Mouse (Mus musculus) liver, adult 2 months (tissue): ENCODE data around the gene Ebi3. TPM values are rescaled to one million over a fixed set of nuclear protein-coding genes. Genes with fewer than 3 reads are reported as not detected.
A peak's percentile ranks its signal among the peaks of the same experiment; 100 is the strongest.

Source experiments
- DNase-seq: peaks from one replicate; pipeline ENCODE4 v3.0.0-alpha.2; 2011; ENCODE audit warnings: low read depth, low spot score; ENCODE audit errors: extremely low read depth
- H3K27ac ChIP-seq: fragments of 200-500 bp; replicated peaks from 2 replicates; pipeline ENCODE4 v1.5.1; 2012; ENCODE audit warnings: low read depth, mild to moderate bottlenecking, control low read depth, inconsistent platforms, low read length; ENCODE audit not compliant: insufficient read depth
- H3K27me3 ChIP-seq: fragments of 200-500 bp; 2 replicates; pipeline ENCODE4 v1.6.1; 2012; ENCODE audit warnings: mild to moderate bottlenecking, moderate library complexity, low read length, inconsistent platforms; ENCODE audit not compliant: control insufficient read depth, insufficient read depth
- H3K36me3 ChIP-seq: fragments of 200-500 bp; 2 replicates; pipeline ENCODE4 v1.6.1; 2012; ENCODE audit warnings: low read length, inconsistent platforms; ENCODE audit not compliant: control insufficient read depth, insufficient read depth
- H3K4me1 ChIP-seq: fragments of 200-500 bp; 2 replicates; pipeline ENCODE4 v1.6.1; 2011; ENCODE audit warnings: low read length; ENCODE audit not compliant: control insufficient read depth, insufficient read depth
- H3K4me3 ChIP-seq: fragments of 200-500 bp; 2 replicates; pipeline ENCODE4 v1.5.1; 2011; ENCODE audit warnings: low read depth, mild to moderate bottlenecking, control low read depth, low read length, moderate library complexity; ENCODE audit not compliant: insufficient read depth
- H3K79me2 ChIP-seq: fragments of 200-500 bp; 2 replicates; pipeline ENCODE4 v1.6.1; 2012; ENCODE audit warnings: inconsistent platforms, mild to moderate bottlenecking, low read length, moderate library complexity; ENCODE audit not compliant: control insufficient read depth, insufficient read depth
- H3K9ac ChIP-seq: fragments of 200-500 bp; 2 replicates; pipeline ENCODE4 v1.6.1; 2012; ENCODE audit warnings: low read depth, mild to moderate bottlenecking, control low read depth, inconsistent platforms, low read length
- CTCF ChIP-seq: fragments of 200-500 bp; IDR thresholded peaks from 2 replicates; pipeline ENCODE4 v1.5.1; 2011; ENCODE audit warnings: low read depth, low read length, control low read depth
- POLR2A ChIP-seq: fragments of 200-500 bp; IDR thresholded peaks from 2 replicates; pipeline ENCODE4 v1.6.1; 2011; ENCODE audit warnings: low read length, control low read depth; ENCODE audit not compliant: insufficient read depth; ENCODE audit errors: extremely low read depth
- WGBS: fragments of 180-500 bp; shearing (Covaris S2); methylation state at CpG from one replicate; pipeline ENCODE4 v1.1.7; 2018; 5-methylcytosine and 5-hydroxymethylcytosine counted together
- polyA plus RNA-seq: library from polyadenylated mRNA; depleted of rRNA; stranded (reverse); fragments of >200 nt; gene quantifications from 2 replicates; pipeline ENCODE4 v1.2.3, GENCODE M21; 2012
- total RNA-seq: library from RNA; depleted of rRNA; stranded (reverse); fragments of >200 nt; gene quantifications from 2 replicates; pipeline ENCODE4 v1.2.3, GENCODE M21; 2014

The Ebi3 gene
- total and polyA plus RNA-seq, 2 experiments: 0.18 to 2.3 TPM

DNA sequence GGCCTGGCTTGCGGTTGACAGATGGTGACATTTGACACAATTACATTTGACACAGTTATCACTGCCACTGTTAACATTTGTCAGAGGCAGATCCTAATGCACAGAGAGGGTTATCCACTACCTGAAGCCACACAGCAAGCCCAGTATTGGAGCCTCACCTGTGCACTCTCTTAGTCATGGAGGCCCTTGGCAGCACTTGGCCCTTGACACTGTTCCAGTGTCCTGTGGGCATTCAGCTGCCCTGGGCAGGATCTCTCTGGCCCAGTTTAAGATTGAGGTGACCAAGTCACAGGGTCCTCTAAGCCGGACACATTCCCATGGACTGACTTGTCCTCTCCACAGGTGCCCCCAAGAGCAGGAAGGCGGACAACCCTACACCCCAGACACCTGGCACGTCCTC lies 14.7 kb downstream of the Ebi3 start:
- Histone ChIP-seq H3K27ac (no peak overlapping the region), H3K9ac (no peak overlapping the region), H3K36me3 (no peaks in the 10 kb centered on the region), H3K79me2 (no peaks in the 10 kb centered on the region), H3K4me3 (no peak overlapping the region), H3K4me1 (peaks cover 3% of the 10 kb centered on the region; the same call in 1 of the 2 replicates), H3K27me3 (peaks cover 13% of the 10 kb centered on the region; the same call in 1 of the 2 replicates)
- no peak for DNase-seq
- TF ChIP-seq POLR2A: no peak
- TF ChIP-seq CTCF: no peak
- WGBS: 83% methylated on average over 4 of the region's 4 CpGs

DNA sequence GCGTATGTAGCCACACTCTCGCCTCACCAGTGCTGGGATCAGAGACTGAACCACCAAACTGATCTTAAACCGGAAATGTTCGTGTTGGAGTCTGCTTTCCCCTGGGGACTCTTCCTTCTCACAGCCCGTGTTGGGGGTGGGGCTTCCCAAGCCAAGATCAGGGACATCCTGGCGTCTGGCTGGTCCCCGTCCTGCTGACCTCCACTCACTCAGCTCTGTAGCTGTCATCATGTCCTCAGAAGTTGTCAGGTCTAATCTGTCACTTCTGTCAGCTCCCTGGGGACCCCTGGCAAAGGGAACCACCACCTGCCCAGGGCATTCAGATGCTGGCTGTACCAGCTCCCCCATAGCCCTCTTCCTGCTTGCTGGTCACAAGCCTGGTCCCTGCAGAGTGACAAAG lies 15.8 kb downstream of the Ebi3 start:
- WGBS: 76% methylated on average over 7 of the region's 7 CpGs
- no peaks in the 10 kb centered on the region for H3K36me3 ChIP-seq
- no peak overlapping the region for H3K4me3 ChIP-seq
- no peak overlapping the region for H3K27ac ChIP-seq
- DNase-seq: no peak
- H3K9ac ChIP-seq: no peak overlapping the region
- H3K79me2 ChIP-seq: no peaks in the 10 kb centered on the region
- H3K27me3 ChIP-seq: peaks cover 13% of the 10 kb centered on the region; the same call in 1 of the 2 replicates
- no peaks in the 10 kb centered on the region; the same call in 1 of the 2 replicates for H3K4me1 ChIP-seq
- no peak for TF ChIP-seq POLR2A
- no peak for TF ChIP-seq CTCF

DNA sequence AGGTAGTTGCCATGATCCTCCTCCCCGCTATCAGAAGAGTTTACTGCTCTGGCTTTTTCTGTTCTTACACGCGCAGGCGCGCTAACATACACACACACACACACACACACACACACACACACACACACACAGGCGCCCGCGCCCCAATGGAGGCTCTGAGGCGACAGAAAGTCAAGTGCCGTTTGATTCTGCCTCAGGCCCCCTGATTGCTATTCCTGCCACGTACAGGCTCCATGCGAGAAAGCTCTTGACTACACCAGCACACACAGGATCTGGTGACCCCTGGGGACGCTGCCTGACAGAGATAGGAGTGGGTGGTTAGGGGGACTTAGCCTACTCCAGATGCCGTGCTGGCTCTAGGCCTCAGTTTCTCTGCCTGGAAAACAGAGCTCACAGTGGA lies 17.1 kb downstream of the Ebi3 start:
- WGBS: 64% methylated on average over 14 of the region's 14 CpGs

DNA sequence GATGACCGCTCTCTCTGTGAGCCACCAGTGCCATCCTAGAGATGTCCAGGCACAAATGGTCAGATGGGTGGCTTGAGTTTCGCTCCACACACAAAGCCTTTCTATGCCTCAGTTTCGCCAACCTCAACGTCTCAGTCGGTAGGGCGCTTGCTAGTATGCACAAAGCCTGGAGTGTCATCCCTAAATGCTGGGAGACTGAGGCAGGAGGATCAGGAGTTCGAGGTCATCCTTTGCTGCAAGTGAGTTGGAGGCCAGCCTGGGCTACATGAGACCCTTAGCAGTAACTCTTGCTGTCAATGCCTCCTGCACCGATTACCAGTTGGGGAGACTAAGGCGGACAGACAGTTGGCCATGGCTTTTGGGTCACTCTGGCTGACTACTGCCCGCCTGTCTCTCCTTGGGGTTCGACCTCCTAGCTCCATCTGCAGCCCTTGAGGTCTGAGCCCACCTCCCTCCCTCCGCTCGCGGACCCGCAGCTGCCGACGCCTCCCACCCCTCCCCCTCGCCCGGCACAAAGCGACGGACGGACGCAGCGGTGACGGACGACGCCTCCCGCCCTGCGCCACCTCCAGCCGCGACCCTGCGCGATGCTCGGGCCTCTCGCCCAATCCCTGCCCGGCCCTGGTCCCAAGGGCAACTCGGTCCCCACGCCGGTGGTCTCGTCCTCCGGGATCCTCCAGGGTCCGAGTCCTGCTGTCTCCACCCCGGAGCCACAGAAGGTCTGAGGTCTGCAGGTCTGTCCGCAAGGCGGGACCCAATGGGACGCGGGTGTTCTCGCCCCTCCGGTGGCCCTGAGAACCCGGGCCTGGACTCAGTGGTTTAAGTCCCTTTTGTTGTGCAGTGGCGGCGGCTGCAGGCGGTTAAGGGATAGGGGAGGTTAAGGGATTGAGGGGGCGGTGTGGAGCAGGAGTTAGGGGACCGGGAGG lies 17.8 kb downstream of the Ebi3 start, which contains the start of gene Shd:
TSS of gene Shd (plus strand) at position 502 of the 926 bp plus-strand sequence.
- Histone ChIP-seq H3K4me1 (no peaks in the 10 kb centered on the region), H3K27me3 (peaks cover 13% of the 10 kb centered on the region; the same call in 1 of the 2 replicates), H3K27ac (no peak within 1 kb of the TSS), H3K79me2 (no peaks in the 10 kb centered on the region), H3K9ac (peak within 1 kb of the TSS; percentile 42), H3K4me3 (peak within 1 kb of the TSS; percentile 45; the same call in 1 of the 2 replicates), H3K36me3 (no peaks in the 10 kb centered on the region)
- no peak for TF ChIP-seq POLR2A
- TF ChIP-seq CTCF: no peak
- WGBS: 13% methylated on average over 54 of the region's 55 CpGs
- DNase-seq: no peak

More for the DNA sequence above, 17.1 kb downstream of the Ebi3 start:
- DNase-seq: no peak
- Histone ChIP-seq H3K27ac (no peak overlapping the region), H3K4me3 (no peak overlapping the region), H3K4me1 (no peaks in the 10 kb centered on the region), H3K9ac (no peak overlapping the region), H3K36me3 (no peaks in the 10 kb centered on the region), H3K79me2 (no peaks in the 10 kb centered on the region), H3K27me3 (peaks cover 13% of the 10 kb centered on the region; the same call in 1 of the 2 replicates)
- TF ChIP-seq CTCF (no peak), POLR2A (no peak)

DNA sequence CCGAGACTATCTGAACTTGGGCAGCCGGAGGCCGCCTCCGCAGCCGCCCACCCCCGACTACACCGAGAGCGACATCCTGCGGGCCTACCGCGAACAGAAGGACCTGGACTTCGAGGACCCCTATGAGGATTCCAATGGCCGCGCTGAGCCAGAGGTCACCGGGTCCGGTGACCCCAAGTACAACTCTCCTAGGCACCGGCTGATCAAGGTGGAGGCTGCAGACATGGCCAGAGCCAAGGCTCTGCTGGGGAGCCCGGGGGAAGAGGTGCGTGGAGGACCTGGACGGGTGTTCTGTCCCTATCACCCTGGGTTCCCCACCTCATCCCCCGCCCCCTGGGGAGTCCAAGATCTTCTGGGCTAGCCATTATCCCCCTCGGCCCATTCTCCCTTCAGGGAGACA lies 19.0 kb downstream of the Ebi3 start:
- H3K27ac ChIP-seq: no peak overlapping the region
- H3K36me3 ChIP-seq: no peaks in the 10 kb centered on the region
- 0 out of 2 replicates have a peak, but pooled peaks cover 2% of the 10 kb centered on the region for H3K4me1 ChIP-seq
- peaks cover 13% of the 10 kb centered on the region; the same call in 1 of the 2 replicates for H3K27me3 ChIP-seq
- H3K9ac ChIP-seq: no peak overlapping the region
- WGBS: 46% methylated on average over 22 of the region's 22 CpGs
- TF ChIP-seq POLR2A: no peak
- TF ChIP-seq CTCF: no peak
- no peaks in the 10 kb centered on the region for H3K79me2 ChIP-seq
- no peak overlapping the region for H3K4me3 ChIP-seq
- no peak for DNase-seq
